Mouse (Mus musculus) bone marrow macrophage, adult 2 months (primary cell): ENCODE data around the gene Pdgfb.

Source experiments
- CTCF ChIP-seq: IDR thresholded peaks from 2 replicates; pipeline ENCODE4 v1.5.1; 2012; ENCODE audit warnings: low read depth, mild to moderate bottlenecking, low read length, moderate library complexity
- POLR2A ChIP-seq: IDR thresholded peaks from 2 replicates; pipeline ENCODE4 v1.6.1; 2012; ENCODE audit warnings: mild to moderate bottlenecking, low read depth, low read length, borderline replicate concordance

DNA sequence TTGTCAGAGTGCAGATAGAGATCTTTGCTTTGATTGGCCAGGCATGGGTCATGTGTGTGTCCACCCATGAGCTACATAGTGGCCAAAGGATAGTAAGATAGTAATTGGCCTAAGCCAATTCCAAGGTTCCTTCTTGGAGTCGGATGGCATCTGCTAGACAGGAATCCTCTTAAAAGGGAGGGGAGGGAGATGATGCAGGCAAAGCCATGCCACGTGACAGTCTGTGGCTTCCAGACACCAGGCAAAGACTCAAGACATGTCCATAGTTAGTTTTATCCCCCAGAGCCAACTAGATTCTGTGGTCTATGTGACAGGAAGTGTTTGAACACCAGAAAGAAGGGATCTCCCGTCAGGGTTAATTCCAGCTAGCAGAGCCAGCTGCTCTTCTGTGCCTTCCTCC, 56.4 kb downstream of the Pdgfb start:
- no peak for TF ChIP-seq CTCF
- no peak for TF ChIP-seq POLR2A
